Mouse (Mus musculus): ENCODE measurements at regions not wholly inside any gene's neighbourhood (a gene's known extent, or its start where the extent isn't known, plus 50 kb on each side); places are given as distances from the start of the nearest gene placed in this dataset.

DNA sequence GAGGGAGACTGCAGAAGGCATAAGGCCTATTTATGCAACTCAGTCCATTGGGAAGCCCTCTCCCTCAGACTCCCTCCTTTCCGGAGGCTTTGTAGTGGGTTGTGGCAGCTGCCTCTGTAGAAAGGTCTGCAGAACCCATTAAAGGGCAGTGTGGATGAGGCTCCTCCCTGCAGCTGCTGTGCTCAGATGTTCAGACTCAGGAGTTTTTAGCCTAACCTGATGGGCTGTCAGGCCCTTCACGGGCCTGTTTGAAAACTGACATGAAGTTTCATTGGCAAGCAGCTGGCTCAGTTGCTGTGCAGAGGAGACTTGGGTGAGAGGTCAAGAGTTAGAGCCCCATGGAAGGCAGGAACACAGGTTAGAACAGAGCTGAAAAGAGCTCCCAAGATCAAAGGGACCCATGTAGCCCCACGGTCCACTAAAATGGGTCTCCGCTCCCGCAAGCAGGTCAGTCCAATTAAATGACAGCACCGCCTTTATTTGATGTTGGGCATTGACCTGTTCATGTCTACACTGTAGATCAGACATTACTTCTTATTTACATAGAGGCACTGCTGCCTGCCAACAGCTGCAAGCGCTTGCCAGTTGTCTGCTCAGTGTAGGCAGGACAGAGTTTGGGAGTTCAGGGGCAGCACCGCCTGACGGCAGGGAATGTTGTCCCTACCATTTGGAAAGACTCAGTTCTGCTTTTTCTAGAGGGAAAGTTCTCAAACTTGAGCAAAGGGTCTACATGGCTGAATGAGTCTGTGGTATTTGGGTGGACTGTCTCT, 53.8 kb upstream of the Usp46 start:
- ATAC-seq (ENCODE audit: low FRiP score, low TSS enrichment), result no peak
- WGBS, result 78% methylated on average over 9 of the region's 9 CpGs
- no peaks in the 10 kb centered on the region for H3K9me3 ChIP-seq (ENCODE audit: control insufficient read depth, low read length)
- no peak overlapping the region for H3K9ac ChIP-seq (replicated peaks; ENCODE audit: low read length)
- H3K27ac ChIP-seq (replicated peaks; ENCODE audit: low read depth, low read length), result no peak overlapping the region
- H3K27me3 ChIP-seq (ENCODE audit: control insufficient read depth, insufficient read depth, low read length), result no peaks in the 10 kb centered on the region
- no peak overlapping the region for H3K4me3 ChIP-seq (replicated peaks; ENCODE audit: low read depth, low read length)
- H3K4me2 ChIP-seq (ENCODE audit: low read length), result no peak overlapping the region
- DNase-seq, result no peak
- H3K4me1 ChIP-seq (ENCODE audit: control insufficient read depth, insufficient read depth, low read length), result no peaks in the 10 kb centered on the region
- no peaks in the 10 kb centered on the region for H3K36me3 ChIP-seq (ENCODE audit: control insufficient read depth, insufficient read depth, low read length)

DNA sequence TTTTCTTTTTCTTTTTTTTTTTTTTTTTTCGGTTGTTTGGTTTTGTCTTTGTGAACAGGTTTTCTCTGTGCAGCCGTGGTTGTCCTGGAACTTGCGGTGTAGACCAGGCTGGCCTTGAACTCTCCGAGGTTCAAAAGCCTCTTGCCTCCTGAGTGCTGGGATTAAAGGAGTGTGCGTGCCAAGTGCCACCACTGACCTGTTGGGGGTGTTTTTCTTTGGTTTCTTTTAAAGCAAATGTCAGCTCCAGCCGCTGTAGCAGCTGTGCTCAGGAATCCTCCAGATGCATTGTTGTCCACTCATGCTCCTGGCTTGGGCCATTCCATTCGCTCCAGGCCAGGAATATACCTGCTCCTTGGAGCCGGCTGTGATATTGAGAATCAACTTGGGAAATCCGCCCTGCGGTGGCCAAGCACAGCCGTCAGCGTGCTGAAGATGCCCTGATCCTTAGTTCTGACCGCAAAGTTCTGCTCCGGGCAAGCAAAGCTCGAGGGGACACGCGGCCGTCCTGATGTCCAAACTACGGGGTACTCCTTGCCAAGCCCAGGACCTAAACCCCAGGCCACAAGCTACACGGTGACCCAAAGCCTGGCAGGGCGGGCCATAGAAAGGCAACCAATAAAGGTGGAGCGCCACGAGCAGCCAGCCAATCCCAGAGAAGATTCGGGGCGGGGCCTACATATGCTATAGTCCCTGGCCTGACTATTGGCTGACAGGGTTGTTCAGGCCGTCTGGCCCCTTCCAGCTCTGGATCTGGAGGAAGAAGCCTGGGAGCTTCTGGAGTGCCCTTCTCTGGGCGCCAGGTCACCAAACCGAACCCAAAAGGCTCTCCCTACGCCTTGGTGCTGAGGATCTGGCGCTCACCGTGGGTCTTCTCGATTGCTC, 58.0 kb upstream of the Usp46 start:
- Histone ChIP-seq H3K27ac (replicated peaks; ENCODE audit: low read depth, low read length) (no peak overlapping the region; the same call in 1 of the 2 replicates), H3K9ac (replicated peaks; ENCODE audit: low read length) (no peak overlapping the region), H3K27me3 (ENCODE audit: control insufficient read depth, insufficient read depth, low read length) (no peaks in the 10 kb centered on the region), H3K4me2 (ENCODE audit: low read length) (peak overlapping the region; percentile 42), H3K9me3 (ENCODE audit: control insufficient read depth, low read length) (no peaks in the 10 kb centered on the region), H3K36me3 (ENCODE audit: control insufficient read depth, insufficient read depth, low read length) (no peaks in the 10 kb centered on the region), H3K4me1 (ENCODE audit: control insufficient read depth, insufficient read depth, low read length) (no peaks in the 10 kb centered on the region), H3K4me3 (replicated peaks; ENCODE audit: low read depth, low read length) (peak overlapping the region; percentile 31)
- DNase-seq (peak; percentile 79), ATAC-seq (ENCODE audit: low FRiP score, low TSS enrichment) (peak; percentile 88; the same call in 1 of the 2 replicates)
- WGBS, result 68% methylated on average over 32 of the region's 32 CpGs

DNA sequence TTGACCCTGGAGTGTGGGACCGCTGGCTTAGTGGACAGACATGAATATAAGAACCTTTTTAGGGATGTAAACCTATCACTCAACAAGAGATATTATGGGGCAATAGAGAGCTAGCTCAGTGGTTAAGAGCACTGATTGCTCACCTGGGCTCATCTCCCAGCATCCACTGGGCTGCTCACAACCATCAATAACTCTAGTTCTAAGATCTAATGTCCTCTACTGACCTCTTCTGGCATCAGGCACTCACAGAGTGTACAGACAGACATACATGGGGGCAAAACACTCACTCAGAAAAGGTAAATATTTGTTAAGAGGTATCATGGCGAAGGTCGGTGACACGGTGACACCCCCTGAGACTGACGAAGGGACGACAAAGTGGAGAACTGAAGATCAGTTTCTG, 59.3 kb upstream of the Usp46 start:
- no peaks in the 10 kb centered on the region for H3K27me3 ChIP-seq (ENCODE audit: control insufficient read depth, insufficient read depth, low read length)
- no peaks in the 10 kb centered on the region for H3K4me1 ChIP-seq (ENCODE audit: control insufficient read depth, insufficient read depth, low read length)
- ATAC-seq (ENCODE audit: low FRiP score, low TSS enrichment) (no peak), DNase-seq (no peak)
- no peak overlapping the region for H3K27ac ChIP-seq (replicated peaks; ENCODE audit: low read depth, low read length)
- H3K4me3 ChIP-seq (replicated peaks; ENCODE audit: low read depth, low read length), result no peak overlapping the region
- WGBS, result 96% methylated on average over 6 of the region's 6 CpGs
- H3K9ac ChIP-seq (replicated peaks; ENCODE audit: low read length), result no peak overlapping the region
- H3K4me2 ChIP-seq (ENCODE audit: low read length), result no peak overlapping the region
- no peaks in the 10 kb centered on the region for H3K36me3 ChIP-seq (ENCODE audit: control insufficient read depth, insufficient read depth, low read length)
- H3K9me3 ChIP-seq (ENCODE audit: control insufficient read depth, low read length), result no peaks in the 10 kb centered on the region

DNA sequence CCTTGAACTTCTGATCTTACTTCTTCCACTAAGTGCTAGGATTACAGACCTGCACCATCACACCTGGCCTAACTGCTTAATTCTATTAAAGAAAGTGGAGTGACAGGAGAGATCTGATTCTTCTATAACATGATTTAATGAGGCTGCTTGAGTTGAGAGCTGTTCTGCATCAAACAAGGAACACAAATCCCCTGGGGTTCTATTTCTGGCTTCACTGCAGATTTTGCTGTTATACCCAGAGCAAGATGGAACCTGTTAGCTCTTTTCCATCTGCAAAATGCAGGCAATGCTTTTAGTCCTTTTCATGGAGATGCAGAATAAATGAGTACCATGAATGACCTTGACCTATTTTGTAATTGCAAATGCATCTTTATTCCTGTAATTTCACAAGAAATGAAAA, 61.4 kb upstream of the Usp46 start:
- ATAC-seq (ENCODE audit: low FRiP score, low TSS enrichment) (no peak), DNase-seq (peak; percentile 58)

DNA sequence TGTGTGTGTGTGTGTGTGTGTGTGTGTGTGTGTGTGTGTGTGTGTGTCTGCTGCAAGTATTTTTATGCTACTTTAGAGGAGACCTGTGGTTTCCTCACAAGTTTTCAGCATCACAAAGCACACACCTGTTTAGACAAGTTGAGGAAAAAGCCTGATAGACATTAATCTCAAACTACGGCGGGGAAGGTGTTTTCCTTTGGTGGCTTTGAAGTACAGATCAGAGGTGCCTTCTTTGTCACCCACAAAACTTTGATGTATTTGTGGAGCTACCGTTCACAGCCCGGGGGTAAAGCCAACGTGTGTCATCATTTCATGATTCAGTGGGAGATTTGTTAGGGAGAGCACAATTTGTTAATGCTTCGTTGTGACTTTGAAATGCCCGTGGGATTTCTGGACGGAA, 62.4 kb upstream of the Rasl11b start:
- H3K27me3 ChIP-seq (ENCODE audit: control insufficient read depth, insufficient read depth, low read length), result no peaks in the 10 kb centered on the region
- ATAC-seq (ENCODE audit: low FRiP score, low TSS enrichment), result no peak

More for the DNA sequence above, 61.4 kb upstream of the Usp46 start:
- no peak overlapping the region for H3K9ac ChIP-seq (replicated peaks; ENCODE audit: low read length)
- H3K4me1 ChIP-seq (ENCODE audit: control insufficient read depth, insufficient read depth, low read length), result no peaks in the 10 kb centered on the region
- no peaks in the 10 kb centered on the region for H3K9me3 ChIP-seq (ENCODE audit: control insufficient read depth, low read length)
- H3K27ac ChIP-seq (replicated peaks; ENCODE audit: low read depth, low read length), result no peak overlapping the region
- H3K4me3 ChIP-seq (replicated peaks; ENCODE audit: low read depth, low read length), result no peak overlapping the region
- no peak overlapping the region for H3K4me2 ChIP-seq (ENCODE audit: low read length)
- no peaks in the 10 kb centered on the region for H3K27me3 ChIP-seq (ENCODE audit: control insufficient read depth, insufficient read depth, low read length)
- H3K36me3 ChIP-seq (ENCODE audit: control insufficient read depth, insufficient read depth, low read length), result no peaks in the 10 kb centered on the region

DNA sequence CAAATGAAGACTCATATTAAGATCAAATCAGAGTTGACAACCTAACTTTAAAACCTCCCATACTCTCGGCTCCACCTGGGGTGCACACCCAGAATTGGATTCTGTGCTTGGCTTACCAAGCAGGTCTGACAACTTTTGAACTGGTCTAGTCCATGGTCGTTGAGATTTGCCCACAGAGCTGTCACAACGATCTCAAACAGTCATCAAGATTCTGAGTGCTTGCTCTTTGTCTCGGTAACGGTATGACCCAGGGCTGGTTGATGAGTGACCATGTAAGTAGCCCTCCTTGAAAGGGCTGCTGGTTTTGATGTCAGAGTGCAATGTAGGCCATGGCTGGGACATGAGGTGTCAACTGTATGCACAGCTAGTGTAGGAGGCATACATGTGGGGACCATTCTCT, 58.7 kb upstream of the Rasl11b start:
- no peaks in the 10 kb centered on the region for H3K9me3 ChIP-seq (ENCODE audit: control insufficient read depth, low read length)

More for the DNA sequence above, 62.4 kb upstream of the Rasl11b start:
- 55% methylated on average over 8 of the region's 8 CpGs for WGBS
- Histone ChIP-seq H3K9me3 (ENCODE audit: control insufficient read depth, low read length) (no peaks in the 10 kb centered on the region), H3K27ac (replicated peaks; ENCODE audit: low read depth, low read length) (no peak overlapping the region), H3K36me3 (ENCODE audit: control insufficient read depth, insufficient read depth, low read length) (no peaks in the 10 kb centered on the region), H3K4me2 (ENCODE audit: low read length) (no peak overlapping the region), H3K4me3 (replicated peaks; ENCODE audit: low read depth, low read length) (no peak overlapping the region), H3K4me1 (ENCODE audit: control insufficient read depth, insufficient read depth, low read length) (no peaks in the 10 kb centered on the region), H3K9ac (replicated peaks; ENCODE audit: low read length) (no peak overlapping the region)
- no peak for DNase-seq

DNA sequence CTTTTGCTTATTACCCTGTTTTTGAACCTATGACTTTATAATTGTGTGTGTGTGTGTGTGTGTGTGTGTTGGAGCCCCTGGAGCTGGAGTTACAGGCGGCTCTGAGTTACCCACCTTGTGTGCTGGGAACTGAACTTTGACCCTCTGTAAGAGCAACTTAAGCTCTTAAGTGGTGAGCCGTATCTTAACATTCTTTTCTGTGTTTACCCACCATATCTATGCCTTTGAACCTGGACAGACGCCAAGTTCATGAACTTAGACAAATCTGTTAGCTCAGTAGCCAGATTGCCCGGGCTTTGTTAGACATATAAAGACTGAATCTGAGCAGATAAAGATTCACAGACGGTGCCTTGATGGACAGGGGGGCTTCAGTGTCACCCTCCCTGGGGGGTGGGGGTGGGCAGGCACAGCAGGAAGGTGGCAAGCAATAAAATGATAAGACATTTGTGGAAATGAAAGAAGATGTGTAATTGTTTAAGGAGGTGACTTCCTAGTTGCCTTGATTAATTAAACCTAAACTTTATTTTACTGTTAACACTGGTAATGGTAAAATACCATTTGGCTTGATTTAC, 58.1 kb upstream of the Rasl11b start:
- H3K27ac ChIP-seq (replicated peaks; ENCODE audit: low read depth, low read length), result no peak overlapping the region
- no peak overlapping the region for H3K4me2 ChIP-seq (ENCODE audit: low read length)
- H3K9me3 ChIP-seq (ENCODE audit: control insufficient read depth, low read length), result no peaks in the 10 kb centered on the region
- H3K4me1 ChIP-seq (ENCODE audit: control insufficient read depth, insufficient read depth, low read length), result no peaks in the 10 kb centered on the region
- no peaks in the 10 kb centered on the region for H3K27me3 ChIP-seq (ENCODE audit: control insufficient read depth, insufficient read depth, low read length)
- ATAC-seq (ENCODE audit: low FRiP score, low TSS enrichment) (no peak), DNase-seq (no peak)
- WGBS, result 55% methylated on average over 5 of the region's 5 CpGs
- H3K36me3 ChIP-seq (ENCODE audit: control insufficient read depth, insufficient read depth, low read length), result no peaks in the 10 kb centered on the region
- H3K9ac ChIP-seq (replicated peaks; ENCODE audit: low read length), result no peak overlapping the region
- H3K4me3 ChIP-seq (replicated peaks; ENCODE audit: low read depth, low read length), result no peak overlapping the region

More for the DNA sequence above, 58.7 kb upstream of the Rasl11b start:
- Histone ChIP-seq H3K4me2 (ENCODE audit: low read length) (no peak overlapping the region), H3K4me3 (replicated peaks; ENCODE audit: low read depth, low read length) (no peak overlapping the region), H3K36me3 (ENCODE audit: control insufficient read depth, insufficient read depth, low read length) (no peaks in the 10 kb centered on the region), H3K9ac (replicated peaks; ENCODE audit: low read length) (no peak overlapping the region), H3K4me1 (ENCODE audit: control insufficient read depth, insufficient read depth, low read length) (no peaks in the 10 kb centered on the region), H3K27ac (replicated peaks; ENCODE audit: low read depth, low read length) (no peak overlapping the region), H3K27me3 (ENCODE audit: control insufficient read depth, insufficient read depth, low read length) (no peaks in the 10 kb centered on the region)
- DNase-seq (no peak), ATAC-seq (ENCODE audit: low FRiP score, low TSS enrichment) (no peak)
- WGBS, result 67% methylated on average over 5 of the region's 5 CpGs

DNA sequence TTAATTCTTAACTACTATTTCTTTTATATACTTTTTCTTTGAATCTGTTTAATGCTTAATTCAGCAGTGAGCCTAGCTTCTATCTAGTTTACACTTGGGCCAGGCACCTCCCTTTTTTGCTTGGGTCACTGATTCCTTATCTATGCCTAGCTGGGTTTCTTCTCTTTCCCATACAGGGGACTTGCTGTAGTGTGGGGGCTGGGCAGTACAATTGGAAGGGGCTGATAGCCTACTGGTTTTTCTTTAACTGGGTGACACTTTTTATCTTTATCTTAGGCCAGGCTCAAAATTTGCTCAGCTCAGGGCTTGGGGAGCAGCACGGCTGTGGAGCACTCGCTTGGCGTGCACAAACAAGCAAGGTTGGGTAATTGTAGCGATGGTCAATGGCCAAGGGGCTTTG, 51.1 kb upstream of the Rasl11b start:
- H3K36me3 ChIP-seq (ENCODE audit: control insufficient read depth, insufficient read depth, low read length), result no peaks in the 10 kb centered on the region
- no peak for DNase-seq
- no peaks in the 10 kb centered on the region for H3K27me3 ChIP-seq (ENCODE audit: control insufficient read depth, insufficient read depth, low read length)
- no peak overlapping the region for H3K4me3 ChIP-seq (replicated peaks; ENCODE audit: low read depth, low read length)
- ATAC-seq (ENCODE audit: low FRiP score, low TSS enrichment), result no peak
- H3K4me2 ChIP-seq (ENCODE audit: low read length), result no peak overlapping the region
- no peaks in the 10 kb centered on the region for H3K9me3 ChIP-seq (ENCODE audit: control insufficient read depth, low read length)
- WGBS, result 89% methylated on average over 4 of the region's 4 CpGs
- no peaks in the 10 kb centered on the region for H3K4me1 ChIP-seq (ENCODE audit: control insufficient read depth, insufficient read depth, low read length)
- no peak overlapping the region for H3K27ac ChIP-seq (replicated peaks; ENCODE audit: low read depth, low read length)
- H3K9ac ChIP-seq (replicated peaks; ENCODE audit: low read length), result no peak overlapping the region

All from midbrain, embryonic 14.5 days (tissue).